Mouse (Mus musculus) B cell, adult 2 months (primary cell): ENCODE measurements around the gene Cdc14a.
"Not testable (repeated sequence)": the region's sequence is repeated elsewhere in the genome, so short reads cannot be mapped to it uniquely, and the experiment has no call there.

Experiments used
- DNase-seq, 2 experiments: peaks; one replicate each; pipeline ENCODE4 v3.0.0; 2022

The Cdc14a gene

DNA sequence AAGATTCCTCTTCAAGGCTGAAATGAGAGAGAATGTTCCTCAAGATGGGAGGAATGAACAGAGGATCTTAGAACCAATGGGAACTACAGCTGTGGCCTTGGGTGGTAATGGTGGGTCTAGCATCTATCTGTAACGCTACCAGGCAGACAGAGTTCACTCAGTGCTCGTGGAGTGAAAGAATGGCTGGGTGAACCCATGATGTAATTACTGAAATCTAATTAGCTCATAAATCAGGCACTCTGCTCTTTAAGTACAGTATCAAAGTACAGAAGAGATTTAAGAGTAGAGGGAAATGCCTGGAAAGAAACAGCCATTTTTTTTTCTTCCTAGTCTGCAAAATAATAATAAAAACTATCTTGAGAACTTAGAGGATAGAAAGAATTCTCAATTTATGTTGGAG is 57.7 kb downstream of the Cdc14a start:
- no peak for DNase-seq

DNA sequence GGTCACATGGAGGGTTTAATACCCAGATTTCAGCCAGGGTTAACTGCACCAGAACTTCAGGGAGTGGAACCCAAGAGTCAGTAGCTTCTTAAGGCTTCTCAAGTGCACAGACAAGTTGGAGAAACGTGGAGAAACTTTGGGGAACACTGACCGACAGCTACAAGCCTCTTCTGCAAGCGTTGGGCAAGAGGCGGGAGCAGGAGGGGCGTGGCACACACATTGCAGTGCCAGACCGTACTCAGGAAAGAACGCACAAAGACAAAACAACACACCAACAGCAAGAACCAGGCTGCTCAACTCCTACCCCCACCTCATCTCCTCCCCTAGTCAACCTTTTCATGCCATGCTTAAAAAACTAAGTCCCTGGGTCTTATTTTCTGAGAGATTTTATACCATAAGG is 61.9 kb downstream of the Cdc14a start:
- DNase-seq: no peak

DNA sequence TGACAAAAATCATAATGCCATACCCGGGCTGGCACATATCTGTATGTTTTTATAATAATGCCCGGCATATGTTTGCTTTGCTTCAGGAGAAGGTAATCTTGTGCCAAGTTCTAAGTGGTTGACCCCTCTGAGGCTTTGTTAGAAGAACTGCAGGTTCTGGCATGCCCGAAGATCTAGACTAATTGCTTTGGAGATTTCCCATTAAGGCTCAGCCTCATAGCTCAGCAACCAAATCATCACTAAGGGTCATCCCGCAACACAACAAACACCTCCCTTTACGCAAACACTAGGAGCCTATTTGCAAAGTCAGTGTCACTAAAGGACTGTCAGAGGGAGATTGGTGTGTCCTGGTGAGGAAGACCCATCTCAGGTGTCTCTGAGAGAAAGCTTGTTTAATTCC is 62.7 kb downstream of the Cdc14a start:
- DNase-seq: no peak

- DNase-seq: no peak
Observed at GRCm38 (mm10) chr3:116357866-116358265, 66.0 kb downstream of the Cdc14a start.

GRCm38 (mm10) chr3:116357180-116357579 is 66.7 kb downstream of the Cdc14a start:
- no peak for DNase-seq

- no peak for DNase-seq
Observed at GRCm38 (mm10) chr3:116355026-116355788, 68.6 kb downstream of the Cdc14a start.

GRCm38 (mm10) chr3:116352486-116352885 is 71.3 kb downstream of the Cdc14a start:
- no peak for DNase-seq

- no peak for DNase-seq
Observed at GRCm38 (mm10) chr3:116350389-116350967, 73.4 kb downstream of the Cdc14a start.

DNA sequence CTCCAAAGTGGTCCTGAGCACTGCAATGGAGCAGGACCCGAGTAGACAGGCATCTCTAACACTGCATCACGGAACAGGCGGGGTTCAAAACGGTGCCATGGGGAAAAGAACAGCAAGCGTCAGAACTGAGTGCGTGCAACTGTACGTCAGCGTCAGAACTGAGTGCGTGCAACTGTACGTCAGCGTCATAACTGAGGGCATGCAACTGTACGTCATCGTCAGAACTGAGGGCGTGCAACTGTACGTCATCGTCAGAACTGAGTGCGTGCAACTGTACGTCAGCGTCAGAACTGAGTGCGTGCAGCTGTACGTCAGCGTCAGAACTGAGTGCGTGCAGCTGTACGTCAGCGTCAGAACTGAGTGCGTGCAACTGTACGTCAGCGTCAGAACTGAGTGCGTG is 76.3 kb downstream of the Cdc14a start:
- DNase-seq: not testable (repeated sequence)

- DNase-seq: no peak
Observed at GRCm38 (mm10) chr3:116345245-116345644, 78.6 kb downstream of the Cdc14a start.

GRCm38 (mm10) chr3:116342251-116342650 is 81.6 kb downstream of the Cdc14a start:
- DNase-seq: no peak

- peak; percentile 75 to 76 for DNase-seq
Observed at GRCm38 (mm10) chr3:116340950-116341624, 82.7 kb downstream of the Cdc14a start.

- DNase-seq: no peak
Observed at GRCm38 (mm10) chr3:116340281-116340680, 83.6 kb downstream of the Cdc14a start.

- DNase-seq: no peak
Observed at GRCm38 (mm10) chr3:116338616-116339015, 85.2 kb downstream of the Cdc14a start.

DNA sequence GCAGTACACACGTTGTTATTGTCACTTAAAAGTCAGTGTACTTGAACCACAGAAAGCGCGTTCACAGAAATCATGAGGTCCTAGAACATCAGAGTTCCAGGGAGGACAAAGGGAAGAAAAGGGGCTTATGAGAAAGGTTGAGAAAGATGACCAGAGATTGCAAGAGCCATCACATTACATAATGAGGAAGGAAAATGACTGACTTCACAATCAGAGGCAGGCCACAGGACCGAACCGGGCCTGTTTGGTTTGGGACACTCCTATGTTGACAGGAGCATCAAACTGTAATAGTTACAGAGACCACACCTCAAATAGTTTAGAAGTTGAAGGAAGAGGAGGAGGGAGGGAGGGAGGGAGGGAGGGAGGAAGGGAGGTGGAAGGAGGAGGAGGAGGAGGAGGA is 86.0 kb downstream of the Cdc14a start:
- DNase-seq: no peak

DNA sequence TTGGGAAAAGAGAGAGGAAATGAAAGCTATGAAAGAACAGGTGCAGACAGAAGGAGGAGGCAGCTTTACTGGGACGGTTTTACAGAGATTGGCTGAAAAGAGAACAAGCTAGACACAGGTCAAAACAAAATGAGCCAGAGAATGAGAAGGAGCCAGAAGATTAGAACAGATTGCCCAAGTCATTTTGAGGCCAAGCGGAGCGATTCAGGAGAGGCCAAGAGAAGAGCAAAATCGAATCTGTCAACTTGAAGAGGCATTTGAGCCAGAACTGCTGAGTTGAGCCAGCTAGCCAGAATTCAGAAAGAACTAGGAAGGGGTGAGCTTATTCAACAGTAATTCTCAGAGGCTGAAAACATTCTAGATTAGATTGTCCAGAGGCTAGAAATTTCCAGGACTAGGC is 88.8 kb downstream of the Cdc14a start:
- no peak for DNase-seq

GRCm38 (mm10) chr3:116333711-116334110 is 90.1 kb downstream of the Cdc14a start:
- no peak for DNase-seq

GRCm38 (mm10) chr3:116333229-116333628 is 90.6 kb downstream of the Cdc14a start:
- peak; percentile 55 to 56 for DNase-seq

- DNase-seq: peak; percentile 58 to 67
Observed at GRCm38 (mm10) chr3:116331811-116332464, 91.9 kb downstream of the Cdc14a start.

- DNase-seq: no peak
Observed at GRCm38 (mm10) chr3:116329976-116330375, 93.9 kb downstream of the Cdc14a start.

GRCm38 (mm10) chr3:116329023-116329762 is 94.6 kb downstream of the Cdc14a start:
- no peak for DNase-seq

GRCm38 (mm10) chr3:116327616-116328004 is 96.2 kb downstream of the Cdc14a start:
- DNase-seq: no peak
